Mouse (Mus musculus): ENCODE results near the gene Psmg1.
A peak's percentile ranks its signal among the peaks of the same experiment; 100 is the strongest.

The Psmg1 gene

DNA sequence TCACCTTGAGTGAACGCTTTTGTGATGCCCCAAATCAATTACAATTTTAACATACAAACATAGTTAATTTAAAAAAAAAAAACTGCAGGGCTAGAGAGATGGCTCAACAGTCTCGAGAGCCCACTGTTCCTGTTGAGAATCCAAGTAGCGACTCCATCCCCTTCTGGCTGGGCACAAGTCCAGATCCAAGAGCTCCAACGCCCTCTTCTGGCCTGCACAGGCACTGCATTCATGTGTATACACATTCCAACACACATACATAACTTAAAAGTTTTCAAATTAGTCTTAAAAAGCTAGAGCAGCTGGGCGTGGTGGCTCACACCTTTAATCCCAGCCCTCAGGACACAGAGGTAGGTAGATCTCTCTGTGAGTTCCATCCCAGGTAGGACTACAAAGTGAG is 34.1 kb downstream of the Psmg1 start:
- DNase-seq = peak in 1 of 2 experiments; percentile 40

DNA sequence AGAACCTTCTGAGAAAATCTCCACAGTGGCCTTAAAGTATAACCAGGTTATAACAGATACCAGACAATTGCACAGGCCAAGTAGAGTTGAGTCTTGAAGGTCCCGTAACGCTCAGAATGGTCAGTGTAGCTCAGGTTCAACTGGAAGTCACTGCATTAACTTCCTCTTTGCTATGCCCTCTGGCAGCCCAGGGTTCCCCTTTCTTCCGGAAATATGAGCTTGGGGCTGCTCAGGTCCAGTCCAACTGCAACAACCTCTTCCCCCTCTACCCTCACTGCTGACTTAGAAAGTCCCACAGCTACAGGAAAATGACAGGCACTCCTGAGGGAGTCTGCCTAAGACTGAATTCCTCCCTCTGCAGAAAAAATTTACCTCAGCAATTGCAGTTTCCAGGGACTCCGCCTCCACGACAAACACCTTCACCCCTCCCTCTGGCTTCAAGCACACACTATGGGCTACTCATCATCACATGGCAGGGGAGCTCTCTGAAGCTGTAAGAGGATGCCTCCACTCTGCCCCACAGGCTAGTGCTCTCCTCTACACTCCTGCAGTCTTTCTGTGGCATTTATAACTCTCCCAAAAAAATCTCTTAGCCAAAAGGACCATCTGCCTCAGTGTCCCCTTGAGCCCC is 34.9 kb downstream of the Psmg1 start:
- no peak for DNase-seq

DNA sequence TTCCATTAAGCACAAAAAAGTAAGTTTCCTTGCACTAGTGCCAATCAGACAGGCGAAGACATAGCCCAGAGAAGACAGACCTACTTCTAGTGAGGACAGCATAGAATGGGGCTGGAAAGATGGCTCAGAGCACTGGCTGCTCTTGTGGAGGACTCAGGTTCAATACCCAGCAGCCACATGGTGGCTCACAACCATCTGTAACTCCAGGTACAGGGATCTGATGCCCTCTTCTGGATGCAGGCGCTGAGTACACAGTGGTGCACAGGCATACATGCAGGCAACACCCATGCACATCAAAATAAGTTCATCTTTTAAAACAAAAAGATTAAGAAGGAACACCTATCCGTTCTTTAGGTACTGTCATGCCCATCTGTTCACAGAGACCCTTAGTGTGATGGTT is 36.4 kb downstream of the Psmg1 start:
- DNase-seq = no peak

DNA sequence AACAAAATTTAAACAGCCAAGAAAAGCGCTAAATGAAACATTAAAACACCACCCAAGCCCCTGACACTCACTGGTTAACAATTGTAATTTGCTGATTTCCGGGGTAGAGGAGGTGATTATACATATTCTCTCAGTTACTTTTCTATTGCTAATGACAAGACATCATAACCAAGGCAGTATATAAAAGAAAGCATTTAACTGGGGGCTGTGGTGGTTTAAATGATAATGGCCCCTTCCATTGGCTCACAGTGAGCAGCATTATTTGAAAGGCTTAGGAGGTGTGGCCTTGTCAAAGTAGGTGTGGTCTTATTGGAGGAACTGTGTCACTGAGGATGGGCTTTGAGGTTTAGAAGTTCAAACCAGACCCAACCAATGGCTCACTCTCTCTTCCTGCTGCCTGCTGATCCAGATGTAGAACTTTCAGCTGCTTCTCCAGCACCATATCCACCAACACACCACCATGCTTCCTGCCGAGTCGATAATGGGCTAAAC is 37.6 kb downstream of the Psmg1 start:
- DNase-seq = no peak

DNA sequence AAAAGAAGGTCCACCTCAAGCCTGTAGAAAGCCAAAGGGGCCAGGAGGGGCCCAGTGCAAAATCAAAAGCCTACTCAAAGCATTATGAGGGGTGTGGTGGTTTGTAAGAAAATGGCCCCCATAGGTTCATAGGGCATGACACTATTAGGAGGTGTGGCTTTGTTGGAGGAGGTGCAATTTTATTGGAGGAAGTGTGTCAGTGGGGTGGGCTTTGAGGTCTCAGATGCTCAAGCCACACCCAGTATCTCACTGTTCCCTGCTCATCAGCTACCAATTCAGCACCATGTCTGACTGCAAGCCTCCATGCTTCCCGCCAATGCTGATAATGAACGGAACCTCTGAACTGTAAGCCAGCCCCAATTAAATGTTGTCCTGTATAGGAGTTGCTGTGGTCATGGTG is 39.3 kb downstream of the Psmg1 start:
- no peak for DNase-seq

DNA sequence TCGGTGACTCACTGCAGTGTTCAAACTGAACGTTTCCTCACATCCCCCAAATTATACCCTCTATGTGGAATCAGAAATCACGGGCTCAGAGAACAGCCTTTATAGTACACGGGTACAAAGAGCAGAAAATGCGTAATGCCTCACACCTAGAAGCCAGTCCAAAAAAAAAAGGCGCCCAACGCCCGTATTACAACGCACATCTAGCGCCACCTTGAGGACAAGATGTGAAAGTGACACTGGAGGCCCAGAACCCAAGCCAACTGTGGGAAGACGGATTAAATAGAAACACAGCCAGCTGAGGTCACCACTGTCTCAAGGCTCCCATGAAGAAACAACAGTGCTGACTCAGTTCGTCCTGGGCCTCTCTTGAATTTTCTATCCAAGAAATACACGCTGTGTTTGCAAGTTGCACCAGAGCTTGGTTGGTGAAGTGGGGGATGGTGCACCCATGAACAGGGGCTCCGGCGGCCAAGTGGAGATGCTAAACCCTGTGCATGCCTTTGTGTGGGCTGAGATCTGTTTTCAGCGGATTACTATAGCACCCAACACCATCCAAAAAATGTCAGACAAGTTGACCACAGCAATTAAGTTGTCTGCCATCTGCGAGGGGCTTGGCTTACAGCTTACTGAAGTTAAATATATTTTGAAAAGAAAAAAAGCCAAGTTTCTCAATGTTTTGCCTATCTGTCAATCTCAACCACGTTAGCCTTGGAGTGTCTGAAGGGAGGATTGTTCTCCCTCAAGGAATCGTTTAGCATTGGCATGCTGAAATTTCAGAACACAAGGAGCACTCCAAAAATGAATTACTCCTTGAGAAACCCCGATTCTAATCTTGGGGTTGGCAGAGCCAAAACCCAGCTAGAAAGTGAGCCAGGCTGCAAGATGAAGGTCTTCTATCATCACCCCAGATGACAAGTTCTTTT is 45.1 kb downstream of the Psmg1 start:
- peak; percentile 87 to 88 for DNase-seq

DNA sequence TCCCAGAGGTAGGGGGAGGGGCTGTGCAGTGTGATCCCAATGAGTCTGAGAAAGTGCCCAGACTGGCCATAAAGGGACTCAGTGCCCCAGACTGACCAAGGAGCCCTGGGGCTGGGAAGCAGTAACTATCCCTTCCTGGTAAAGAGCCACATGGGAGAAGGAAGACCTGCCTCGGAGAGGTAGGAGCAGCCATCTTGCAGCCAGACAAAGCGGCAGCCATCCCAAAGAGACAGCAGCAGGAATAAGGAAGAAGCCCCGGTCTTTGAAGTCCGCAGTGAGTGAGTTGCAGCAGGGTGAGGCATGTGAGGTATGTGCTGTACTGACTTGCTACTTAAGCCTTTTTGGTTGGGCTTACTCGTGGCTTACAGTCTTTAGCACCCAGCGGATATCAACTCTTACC is 47.6 kb downstream of the Psmg1 start:
- DNase-seq = no peak

DNA sequence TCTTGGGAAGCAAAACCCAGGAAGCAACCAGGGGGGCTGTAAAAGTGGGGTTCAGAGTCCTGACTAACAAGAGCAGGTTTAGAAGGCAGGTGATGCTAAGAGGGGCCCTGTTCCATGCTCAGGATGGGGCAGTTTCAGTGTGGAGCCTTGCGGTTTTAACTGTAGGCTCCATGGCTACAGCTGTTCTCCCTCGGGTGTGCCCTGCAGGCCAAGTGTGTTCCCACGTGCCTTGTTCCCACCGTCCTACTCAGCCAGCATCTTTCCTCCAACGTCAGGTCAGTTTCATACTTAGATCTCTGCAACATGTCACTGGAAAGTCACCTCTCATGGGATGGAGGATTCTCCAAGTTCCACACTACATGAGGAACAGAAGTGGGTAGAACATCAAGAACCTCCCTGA is 49.2 kb downstream of the Psmg1 start:
- DNase-seq = no peak

DNA sequence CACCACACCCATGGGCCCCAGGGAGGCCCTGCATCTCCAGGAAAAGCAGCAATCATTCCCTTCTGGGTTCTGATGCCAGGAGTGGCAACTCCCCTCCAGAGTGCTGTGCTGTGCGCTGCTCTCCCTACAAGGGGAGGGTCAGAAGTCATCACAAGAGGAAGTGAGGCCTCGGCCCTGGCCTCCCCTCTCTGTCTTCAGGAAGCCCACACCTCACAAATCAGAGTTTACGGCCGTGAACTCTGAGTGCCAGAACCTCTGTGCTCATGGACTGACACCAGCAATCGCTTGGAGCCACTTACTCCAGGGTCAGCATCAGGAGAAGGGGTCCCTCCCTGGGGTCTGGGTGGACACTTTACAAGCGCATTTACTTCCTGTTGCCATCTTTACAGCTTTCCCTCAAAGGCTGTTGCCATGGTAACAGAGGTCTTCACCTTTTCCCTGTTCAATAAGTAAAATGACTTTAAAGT is 55.2 kb downstream of the Psmg1 start:
- DNase-seq = peak in 1 of 2 experiments; percentile 25

DNA sequence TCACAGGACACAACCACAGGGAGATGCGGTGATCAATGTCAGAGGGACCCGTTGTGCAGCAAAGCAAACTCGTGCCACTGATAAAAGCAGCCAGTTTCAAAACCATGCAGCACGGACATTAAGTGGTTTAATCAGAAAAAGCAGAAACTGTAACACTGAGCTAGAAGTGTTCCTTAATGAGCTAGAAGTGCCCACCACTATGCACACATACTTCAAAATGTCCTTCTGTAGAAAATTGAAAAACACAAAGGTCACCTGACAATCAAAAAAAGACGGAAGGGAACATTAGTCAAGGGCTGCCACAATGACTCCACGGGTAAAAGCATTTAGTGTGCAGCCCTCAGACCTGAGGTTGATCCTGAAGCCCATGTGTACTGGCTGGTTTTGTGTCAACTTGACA is 57.9 kb downstream of the Psmg1 start:
- DNase-seq = no peak

DNA sequence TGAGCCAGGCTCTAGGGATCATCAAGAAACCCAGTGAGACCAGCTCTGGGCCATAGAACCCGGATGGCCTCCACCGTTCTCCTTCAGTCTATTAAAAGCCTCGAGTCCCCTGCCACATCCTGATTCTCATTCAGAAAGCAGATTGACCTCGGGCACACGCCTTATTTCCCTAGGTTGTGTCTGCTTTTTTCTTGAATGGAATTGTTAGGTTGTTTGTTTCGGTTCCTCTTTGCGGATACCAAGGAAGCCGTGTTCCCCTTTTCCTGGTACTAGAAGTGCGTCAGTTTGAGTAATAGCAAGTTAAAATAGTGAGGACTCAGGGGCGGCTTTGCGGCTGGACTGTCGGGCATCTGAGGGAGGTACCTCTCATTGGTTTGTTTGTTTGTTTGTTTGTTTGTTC is 59.3 kb downstream of the Psmg1 start:
- peak in 1 of 2 experiments; percentile 26 for DNase-seq

All from lung, postnatal 4 days (tissue).